Mouse (Mus musculus) ES-E14 (cell line): ENCODE data around the gene Trp53tg5.

Experiments
- CHD2 ChIP-seq: IDR thresholded peaks from 2 replicates; pipeline ENCODE4 v1.6.1; 2014; ENCODE audit warnings: mild to moderate bottlenecking, low read depth, low read length, inconsistent platforms
- HCFC1 ChIP-seq: IDR thresholded peaks from 2 replicates; pipeline ENCODE4 v1.6.1; 2012; ENCODE audit warnings: low read length, inconsistent platforms, borderline replicate concordance; ENCODE audit not compliant: insufficient read depth
- MAFK ChIP-seq: IDR thresholded peaks from 2 replicates; pipeline ENCODE4 v1.6.1; 2014; ENCODE audit warnings: mild to moderate bottlenecking, low read depth, low read length, inconsistent platforms; ENCODE audit not compliant: insufficient read depth
- ZC3H11A ChIP-seq: IDR thresholded peaks from 2 replicates; pipeline ENCODE4 v1.6.1; 2012; ENCODE audit warnings: low read depth, mild to moderate bottlenecking, inconsistent platforms, low read length, borderline replicate concordance

DNA sequence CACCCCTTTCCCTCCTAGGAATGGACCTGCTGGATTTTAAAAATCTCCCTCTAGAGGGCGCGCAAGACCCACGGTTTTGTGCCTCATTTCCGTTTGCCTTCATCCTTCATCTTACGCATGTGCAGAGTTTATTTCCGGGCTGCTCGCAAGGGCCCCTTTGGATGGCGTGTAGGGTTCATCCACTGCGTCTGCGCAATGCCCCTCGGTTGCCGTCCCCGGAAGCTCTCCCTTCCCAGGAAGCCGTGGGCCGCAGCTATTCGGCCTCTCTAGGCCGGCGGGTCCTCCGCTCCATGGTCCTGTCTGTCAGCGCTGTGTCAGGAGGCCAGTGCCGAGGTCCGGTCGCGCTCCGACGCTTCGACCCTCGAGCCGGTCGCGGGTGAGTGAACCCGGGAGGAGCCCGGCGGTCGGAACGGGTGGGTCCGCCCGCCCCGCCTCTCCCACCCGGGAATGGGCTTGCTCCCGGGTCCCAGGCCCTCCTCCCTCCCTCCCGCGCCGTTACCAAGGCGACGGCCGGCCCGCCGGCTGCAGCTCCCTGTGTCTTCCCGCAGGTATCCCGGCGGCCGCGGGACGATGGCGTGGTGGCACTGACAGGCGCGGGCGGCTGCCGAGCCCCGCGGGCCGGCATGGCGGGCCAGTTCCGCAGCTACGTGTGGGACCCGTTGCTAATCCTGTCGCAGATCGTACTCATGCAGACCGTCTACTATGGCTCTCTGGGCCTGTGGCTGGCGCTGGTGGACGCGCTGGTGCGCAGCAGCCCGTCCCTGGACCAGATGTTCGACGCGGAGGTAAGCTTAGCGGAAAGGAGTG is 12.6 kb downstream of the Trp53tg5 start, which contains the start of gene Gm20458:
- peak; percentile 91 for TF ChIP-seq HCFC1
- TF ChIP-seq MAFK, result no peak
- TF ChIP-seq ZC3H11A, result no peak
- TF ChIP-seq CHD2, result no peak
